Mouse (Mus musculus): Measurements from ENCODE around the gene Pex10. TPM values are rescaled to one million over a fixed set of nuclear protein-coding genes. Genes with fewer than 3 reads are reported as not detected.

Gene Pex10
- total RNA-seq (2023), result 1 to 10 TPM; 5.7 to 7.4 TPM

GRCm38 (mm10) chr4:155066834-155067522, at the start of gene Pex10:
Gene Pex10 (plus strand): TSS chr4:155067016.

GRCm38 (mm10) chr4:155056724-155057123, 10.1 kb upstream of the Pex10 start, which contains the start of gene Plch2:
Gene Plch2 (minus strand): TSS chr4:155056784.

GRCm38 (mm10) chr4:155086108-155087024, 19.6 kb downstream of the Pex10 start, which contains the start of the genes Rer1 and Morn1:
Gene Rer1 (minus strand): TSS chr4:155086382.
Gene Morn1 (plus strand): TSS chr4:155086577.

Other genes starting within 250 kb of the Pex10 start
- gene Ttc34, start 229.6 kb upstream of the Pex10 start, total RNA-seq (2023), result not detected
- gene Mmel1, start 197.4 kb upstream of the Pex10 start, total RNA-seq (2023), result under 1 TPM in 1 of 2 experiments, not detected in 1; 0.24 TPM
- gene Fam213b, start 167.9 kb upstream of the Pex10 start, total RNA-seq (2023), result 1 to 10 TPM; 1.9 to 2.5 TPM
- gene Tnfrsf14, start 138.5 kb upstream of the Pex10 start, total RNA-seq (2023), result 100 to 1,000 TPM; 101 to 127 TPM
- under 1 TPM in 1 of 2 experiments, not detected in 1; 0.53 TPM for gene Hes5, start 106.1 kb upstream of the Pex10 start, total RNA-seq (2023)
- 10 to 100 TPM; 27.9 to 31.5 TPM for gene Pank4, start 102.9 kb upstream of the Pex10 start, total RNA-seq (2023)
- gene Plch2, start 10.2 kb upstream of the Pex10 start, total RNA-seq (2023), result under 1 TPM in 1 of 2 experiments, not detected in 1; 0.09 TPM
- 10 to 100 TPM; 55.8 to 59.7 TPM for gene Rer1, start 19.4 kb downstream of the Pex10 start, total RNA-seq (2023)
- 1 to 10 TPM; 1.4 to 1.9 TPM for gene Morn1, start 19.6 kb downstream of the Pex10 start, total RNA-seq (2023)
- gene Ski, start 155.6 kb downstream of the Pex10 start, total RNA-seq (2023), result 10 to 100 TPM; 30.8 to 31.8 TPM
- gene Faap20, start 182.8 kb downstream of the Pex10 start, total RNA-seq (2023), result 10 to 100 TPM; 30.7 to 35.7 TPM